Mouse (Mus musculus) testis, adult 2 months (tissue): Measurements from ENCODE around the gene Ap1m2. TPM values are rescaled to one million over a fixed set of nuclear protein-coding genes. Genes with fewer than 3 reads are reported as not detected.

Experiments used
- H3K27ac ChIP-seq: fragments of 200-500 bp; 2 replicates; pipeline ENCODE4 v1.5.1; 2012; ENCODE audit warnings: low read depth, low read length; ENCODE audit not compliant: control insufficient read depth, insufficient read depth
- H3K27me3 ChIP-seq: fragments of 200-500 bp; 2 replicates; pipeline ENCODE4 v1.6.1; 2012; ENCODE audit warnings: mild to moderate bottlenecking, low read length, moderate library complexity; ENCODE audit not compliant: control insufficient read depth, insufficient read depth
- H3K36me3 ChIP-seq: fragments of 200-500 bp; 2 replicates; pipeline ENCODE4 v1.6.1; 2012; ENCODE audit warnings: mild to moderate bottlenecking, low read length; ENCODE audit not compliant: control insufficient read depth, insufficient read depth
- H3K4me1 ChIP-seq: fragments of 200-500 bp; 2 replicates; pipeline ENCODE4 v1.6.1; 2012; ENCODE audit warnings: low read length; ENCODE audit not compliant: control insufficient read depth, insufficient read depth
- H3K4me3 ChIP-seq: fragments of 200-500 bp; 2 replicates; pipeline ENCODE4 v1.5.1; 2012; ENCODE audit warnings: low read depth, mild to moderate bottlenecking, low read length, moderate library complexity, mixed read lengths; ENCODE audit not compliant: control insufficient read depth
- CTCF ChIP-seq: fragments of 200-500 bp; IDR thresholded peaks from 2 replicates; pipeline ENCODE4 v1.5.1; 2012; ENCODE audit warnings: low read depth, mild to moderate bottlenecking, inconsistent platforms, low read length, moderate library complexity; ENCODE audit not compliant: control insufficient read depth, insufficient read depth, insufficient replicate concordance
- POLR2A ChIP-seq: fragments of 200-500 bp; IDR thresholded peaks from 2 replicates; pipeline ENCODE4 v1.6.1; 2012; ENCODE audit warnings: low read depth, mild to moderate bottlenecking, inconsistent platforms, low read length, moderate library complexity; ENCODE audit not compliant: control insufficient read depth
- polyA plus RNA-seq: library from polyadenylated mRNA; depleted of rRNA; stranded (reverse); fragments of >200 nt; gene quantifications from 2 replicates; pipeline ENCODE4 v1.2.3, GENCODE M21; 2012

Gene Ap1m2
- polyA plus RNA-seq, 1 experiment, result 3.0 TPM

- peak overlapping the region; percentile 52; the same call in 1 of the 2 replicates for H3K27ac ChIP-seq
- H3K4me1 ChIP-seq, result peaks cover 20% of the 10 kb centered on the region
- TF ChIP-seq CTCF (no peak), POLR2A (no peak; the same call in 1 of the 2 replicates)
- no peaks in the 10 kb centered on the region for H3K27me3 ChIP-seq
- peak overlapping the region; percentile 87 for H3K4me3 ChIP-seq
- no peaks in the 10 kb centered on the region for H3K36me3 ChIP-seq
These were observed 10.2 kb upstream of the Ap1m2 start for GRCm38 (mm10) chr9:21322211-21322916.

DNA sequence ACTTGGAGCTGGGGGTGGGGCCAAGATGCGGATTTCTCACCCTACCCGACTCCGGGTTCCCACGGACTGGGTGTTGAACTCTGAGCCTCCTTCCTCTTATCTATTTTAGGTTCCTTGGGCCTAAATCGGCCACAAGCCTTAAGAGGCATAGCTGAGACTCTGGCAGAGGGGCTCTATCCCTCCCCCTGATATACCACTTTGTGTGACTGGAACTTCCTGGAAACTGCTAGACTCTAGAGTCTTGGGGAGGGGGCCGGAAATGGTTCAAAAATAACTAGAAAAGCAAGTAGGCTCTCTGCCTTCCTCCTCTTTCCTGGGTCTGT, 9.3 kb upstream of the Ap1m2 start:
- TF ChIP-seq POLR2A (no peak), CTCF (no peak)
- Histone ChIP-seq H3K27me3 (no peaks in the 10 kb centered on the region), H3K27ac (no peak overlapping the region; the same call in 1 of the 2 replicates), H3K4me1 (peaks cover 20% of the 10 kb centered on the region), H3K4me3 (peak overlapping the region; percentile 87), H3K36me3 (no peaks in the 10 kb centered on the region)

DNA sequence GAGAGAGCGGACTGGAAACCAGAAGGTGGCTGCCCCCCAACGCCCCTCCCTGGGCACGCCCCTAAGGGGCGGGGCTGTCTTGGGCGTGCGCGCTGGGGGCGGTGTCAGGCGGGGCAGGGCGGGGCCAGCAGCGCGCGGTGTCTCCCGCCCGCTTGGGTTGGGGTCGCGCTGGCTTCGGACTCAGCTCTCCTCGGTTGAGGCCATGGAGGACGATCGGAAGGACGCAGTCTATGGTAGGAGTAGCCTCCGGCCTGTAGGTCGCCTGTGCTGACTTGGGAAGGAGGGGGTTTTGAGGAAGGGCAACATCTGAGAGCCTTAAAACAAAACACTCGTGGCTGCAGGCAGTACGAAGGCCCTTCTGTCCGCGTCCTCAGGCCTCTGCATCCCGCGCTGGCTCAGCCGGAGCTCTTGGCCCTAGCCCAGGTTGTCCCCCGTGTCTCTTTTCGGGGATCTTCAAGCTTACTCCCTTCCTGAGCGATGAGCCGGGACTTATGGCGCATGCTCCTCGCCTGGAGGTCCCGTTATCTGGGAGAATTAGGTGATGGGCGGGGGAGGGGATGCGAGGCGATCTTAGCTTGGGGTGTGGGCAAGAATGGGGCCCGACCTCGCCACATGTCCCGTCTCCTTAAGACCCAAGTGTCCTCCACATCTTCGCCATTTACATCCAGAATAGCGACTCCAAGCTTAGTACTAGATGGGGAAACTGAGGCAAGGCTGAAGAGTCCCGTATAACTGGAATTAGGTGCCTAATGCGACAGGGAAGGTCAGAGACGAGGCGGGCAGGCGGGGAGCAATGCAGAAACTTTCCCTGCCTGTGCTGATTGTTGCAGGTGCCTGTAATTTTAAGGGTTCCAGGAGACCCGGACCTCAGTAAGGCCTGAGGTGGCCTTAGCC, 8.7 kb upstream of the Ap1m2 start, which contains the start of gene Slc44a2:
Slc44a2 (plus strand) TSS at position 80 of the 894 bp plus-strand sequence.
- H3K4me3 ChIP-seq, result peak within 1 kb of the TSS; percentile 87
- H3K4me1 ChIP-seq, result peaks cover 20% of the 10 kb centered on the region
- H3K27me3 ChIP-seq, result no peaks in the 10 kb centered on the region
- no peaks in the 10 kb centered on the region for H3K36me3 ChIP-seq
- TF ChIP-seq CTCF (no peak), POLR2A (peak; percentile 60)
- peak within 1 kb of the TSS; percentile 73 for H3K27ac ChIP-seq

DNA sequence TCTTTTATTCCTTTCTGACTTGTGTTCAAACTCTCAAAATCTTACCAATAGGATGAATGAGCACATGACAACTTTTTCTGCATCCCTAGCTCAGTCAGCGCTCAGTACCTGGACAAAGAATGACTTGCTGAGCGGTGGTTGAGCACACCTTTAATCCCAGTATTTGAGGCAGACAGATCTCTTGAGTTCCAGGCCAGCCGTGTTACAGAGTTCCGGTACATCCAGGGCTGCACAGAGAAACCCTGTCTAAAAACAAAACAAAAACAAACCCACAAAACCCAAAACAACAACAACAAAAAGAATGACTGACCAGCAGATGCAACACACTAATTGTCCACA, 8.1 kb upstream of the Ap1m2 start:
- H3K36me3 ChIP-seq, result no peaks in the 10 kb centered on the region
- TF ChIP-seq POLR2A (no peak), CTCF (no peak)
- peaks cover 20% of the 10 kb centered on the region for H3K4me1 ChIP-seq
- no peaks in the 10 kb centered on the region for H3K27me3 ChIP-seq
- peak overlapping the region; percentile 68; the same call in 1 of the 2 replicates for H3K27ac ChIP-seq
- H3K4me3 ChIP-seq, result peak overlapping the region; percentile 87

- Histone ChIP-seq H3K36me3 (no peaks in the 10 kb centered on the region), H3K27ac (no peak overlapping the region), H3K27me3 (no peaks in the 10 kb centered on the region), H3K4me3 (no peak overlapping the region; the same call in 1 of the 2 replicates), H3K4me1 (peaks cover 20% of the 10 kb centered on the region)
- TF ChIP-seq CTCF, result no peak
- TF ChIP-seq POLR2A, result no peak
These were observed 7.4 kb upstream of the Ap1m2 start for GRCm38 (mm10) chr9:21319503-21319902.

DNA sequence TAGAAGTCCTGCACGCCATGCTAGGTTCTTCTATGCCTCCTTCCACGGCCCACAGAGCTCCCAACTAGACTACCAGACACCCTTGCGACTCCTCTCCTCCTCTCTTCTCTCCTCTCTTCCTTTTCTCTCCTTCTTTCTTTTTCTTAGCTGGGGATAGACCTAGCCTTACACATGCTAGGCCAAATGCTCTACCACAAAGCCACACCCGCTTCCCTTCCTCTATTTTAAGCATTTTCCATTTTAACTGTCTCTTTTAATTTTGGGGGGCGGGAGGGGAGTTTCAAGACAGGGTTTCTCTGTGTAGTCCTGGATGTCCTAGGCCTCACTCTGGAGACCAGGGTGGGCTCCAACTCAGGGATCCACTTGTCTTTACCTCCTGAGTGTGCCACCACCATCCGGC, 6.7 kb upstream of the Ap1m2 start:
- H3K27ac ChIP-seq, result no peak overlapping the region
- no peak overlapping the region for H3K4me3 ChIP-seq
- no peaks in the 10 kb centered on the region for H3K27me3 ChIP-seq
- TF ChIP-seq CTCF (no peak), POLR2A (no peak)
- no peaks in the 10 kb centered on the region for H3K36me3 ChIP-seq
- H3K4me1 ChIP-seq, result peaks cover 20% of the 10 kb centered on the region

DNA sequence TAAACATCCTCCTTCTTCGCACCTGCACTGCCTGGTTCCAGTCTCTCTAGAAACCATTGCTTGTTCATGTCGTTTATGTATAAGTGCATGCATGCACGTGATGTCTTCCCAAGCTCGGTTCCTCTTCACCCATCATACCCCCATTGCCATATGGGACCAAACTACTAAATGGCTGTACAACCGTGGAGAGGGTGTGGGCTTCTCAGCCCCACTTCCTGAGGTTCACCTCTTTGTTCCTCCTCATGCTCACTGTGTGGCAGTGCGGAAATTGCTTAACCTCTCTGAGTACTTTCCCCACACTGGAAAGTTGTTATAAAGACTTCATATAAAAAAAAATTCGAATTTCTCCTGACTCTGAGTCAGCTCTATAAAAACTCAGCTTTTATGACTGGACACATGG, 4.6 kb upstream of the Ap1m2 start:
- Histone ChIP-seq H3K4me1 (peaks cover 21% of the 10 kb centered on the region), H3K27ac (no peak overlapping the region), H3K36me3 (no peaks in the 10 kb centered on the region), H3K27me3 (no peaks in the 10 kb centered on the region), H3K4me3 (no peak overlapping the region)
- TF ChIP-seq CTCF (no peak), POLR2A (no peak)
